Mouse (Mus musculus) midbrain, postnatal 0 days (tissue): ENCODE data around the gene Trip4. TPM values are rescaled to one million over a fixed set of nuclear protein-coding genes. Genes with fewer than 3 reads are reported as not detected.

ENCODE experiments used
- ATAC-seq: fragments of 200-750 bp; cut with Nextera tagmentation; 2 replicates; pipeline ENCODE4 v1.8.0; 2017; ENCODE audit warnings: moderate number of reproducible peaks, mild to moderate bottlenecking, moderate TSS enrichment, moderate library complexity; ENCODE audit not compliant: low FRiP score
- DNase-seq: peaks from one replicate; pipeline ENCODE4 v3.0.0-alpha.2; 2015; ENCODE audit warnings: low spot score
- H3K27ac ChIP-seq: fragments of 300-500 bp; sonication (generic); 2 replicates; pipeline ENCODE4 v1.5.1; 2014; ENCODE audit warnings: low read depth, mild to moderate bottlenecking, low read length, mixed read lengths
- H3K27me3 ChIP-seq: fragments of 300-500 bp; sonication (generic); 2 replicates; pipeline ENCODE4 v1.6.1; 2014; ENCODE audit warnings: low read length, control low read depth, mixed read lengths; ENCODE audit not compliant: insufficient read depth
- H3K36me3 ChIP-seq: fragments of 300-500 bp; sonication (generic); 2 replicates; pipeline ENCODE4 v1.6.1; 2014; ENCODE audit warnings: low read length, control low read depth, mixed read lengths; ENCODE audit not compliant: insufficient read depth
- H3K4me1 ChIP-seq: fragments of 300-500 bp; sonication (generic); 2 replicates; pipeline ENCODE4 v1.6.1; 2014; ENCODE audit warnings: mild to moderate bottlenecking, control low read depth, antibody characterized with exemption, low read length, mixed read lengths; ENCODE audit not compliant: insufficient read depth
- H3K4me2 ChIP-seq: fragments of 300-500 bp; sonication (generic); 2 replicates; pipeline ENCODE4 v1.6.1; 2014; ENCODE audit warnings: low read depth, mild to moderate bottlenecking, low read length, mixed read lengths; ENCODE audit not compliant: poor library complexity, severe bottlenecking
- H3K4me3 ChIP-seq: fragments of 300-500 bp; sonication (generic); 2 replicates; pipeline ENCODE4 v1.5.1; 2014; ENCODE audit warnings: low read depth, mild to moderate bottlenecking, low read length, moderate library complexity
- H3K9ac ChIP-seq: fragments of 300-500 bp; sonication (generic); replicated peaks from 2 replicates; pipeline ENCODE4 v1.6.1; 2014; ENCODE audit warnings: mild to moderate bottlenecking, low read length, moderate library complexity, mixed read lengths; ENCODE audit not compliant: poor library complexity, severe bottlenecking
- H3K9me3 ChIP-seq: fragments of 300-500 bp; sonication (generic); 2 replicates; pipeline ENCODE4 v1.6.1; 2016; ENCODE audit warnings: low read length, control low read depth
- CTCF ChIP-seq: IDR thresholded peaks from 2 replicates; pipeline ENCODE4 v1.5.1; 2016; ENCODE audit warnings: antibody characterized with exemption, mild to moderate bottlenecking
- WGBS: fragments of 180-500 bp; shearing (Covaris S2); extraction: QIAGEN DNeasy Blood & Tissue Kit; methylation state at CpG from one replicate; pipeline ENCODE4 v1.1.7; 2014; 5-methylcytosine and 5-hydroxymethylcytosine counted together
- polyA plus RNA-seq: library from polyadenylated mRNA; unstranded; fragments of >200 nt; fragmentation: Nextera tagmentation; extraction: Ambion mirVana; gene quantifications from 2 replicates; pipeline ENCODE4 v1.2.1, GENCODE M21; 2015
- total RNA-seq: library from RNA; depleted of rRNA; stranded (reverse); fragments of >200 nt; gene quantifications from 2 replicates; pipeline ENCODE4 v1.2.3, GENCODE M21; 2014

Trip4 gene
- total and polyA plus RNA-seq, 2 experiments from 2014 or later = 25.6 to 32.1 TPM

- no peak for TF ChIP-seq CTCF
- H3K4me1 ChIP-seq = peaks cover 15% of the 10 kb centered on the region
- no peaks in the 10 kb centered on the region for H3K27me3 ChIP-seq
- no peak for DNase-seq
- no peak for ATAC-seq
- H3K4me3 ChIP-seq = no peak overlapping the region
- no peak overlapping the region for H3K9ac ChIP-seq
- no peak overlapping the region for H3K4me2 ChIP-seq
- no peaks in the 10 kb centered on the region for H3K9me3 ChIP-seq
- 75% methylated on average over 2 of the region's 2 CpGs for WGBS
- no peak overlapping the region for H3K27ac ChIP-seq
- H3K36me3 ChIP-seq = no peaks in the 10 kb centered on the region
Measured at GRCm38 (mm10) chr9:65820301-65820700, 88.3 kb downstream of the Trip4 start.

GRCm38 (mm10) chr9:65818402-65818801 lies 90.2 kb downstream of the Trip4 start:
- H3K4me2 ChIP-seq = no peak overlapping the region
- 25% methylated on average over 2 of the region's 2 CpGs for WGBS
- peaks cover 6% of the 10 kb centered on the region; the same call in 1 of the 2 replicates for H3K4me1 ChIP-seq
- ATAC-seq = no peak
- no peaks in the 10 kb centered on the region for H3K9me3 ChIP-seq
- H3K4me3 ChIP-seq = no peak overlapping the region
- TF ChIP-seq CTCF = no peak
- H3K27me3 ChIP-seq = no peaks in the 10 kb centered on the region
- H3K36me3 ChIP-seq = no peaks in the 10 kb centered on the region
- no peak overlapping the region for H3K9ac ChIP-seq
- DNase-seq = no peak
- H3K27ac ChIP-seq = peak overlapping the region; percentile 43; the same call in 1 of the 2 replicates

- ATAC-seq (no peak), DNase-seq (no peak)
- Histone ChIP-seq H3K9ac (no peak overlapping the region), H3K4me1 (no peaks in the 10 kb centered on the region), H3K36me3 (no peaks in the 10 kb centered on the region), H3K4me2 (no peak overlapping the region), H3K9me3 (no peaks in the 10 kb centered on the region), H3K27me3 (no peaks in the 10 kb centered on the region), H3K27ac (no peak overlapping the region), H3K4me3 (no peak overlapping the region)
- no peak for TF ChIP-seq CTCF
- 72% methylated on average over 2 of the region's 2 CpGs for WGBS
Measured at GRCm38 (mm10) chr9:65812841-65813240, 95.8 kb downstream of the Trip4 start.

GRCm38 (mm10) chr9:65811784-65812183 lies 96.8 kb downstream of the Trip4 start:
- no peak overlapping the region for H3K9ac ChIP-seq
- H3K4me3 ChIP-seq = no peak overlapping the region
- no peaks in the 10 kb centered on the region for H3K27me3 ChIP-seq
- DNase-seq (no peak), ATAC-seq (no peak)
- H3K27ac ChIP-seq = no peak overlapping the region
- H3K4me2 ChIP-seq = no peak overlapping the region
- no peaks in the 10 kb centered on the region for H3K9me3 ChIP-seq
- TF ChIP-seq CTCF = no peak
- whole genome bisulfite sequencing = 90% methylated on average over 1 of the region's 1 CpGs
- no peaks in the 10 kb centered on the region for H3K4me1 ChIP-seq
- H3K36me3 ChIP-seq = no peaks in the 10 kb centered on the region

- Histone ChIP-seq H3K36me3 (no peaks in the 10 kb centered on the region), H3K4me2 (no peak overlapping the region), H3K9ac (no peak overlapping the region), H3K27me3 (no peaks in the 10 kb centered on the region), H3K4me3 (no peak overlapping the region), H3K9me3 (no peaks in the 10 kb centered on the region), H3K27ac (no peak overlapping the region), H3K4me1 (no peaks in the 10 kb centered on the region)
- 65% methylated on average over 1 of the region's 1 CpGs for WGBS
- no peak for TF ChIP-seq CTCF
- no peak for DNase-seq
- no peak for ATAC-seq
Measured at GRCm38 (mm10) chr9:65807818-65808217, 100.8 kb downstream of the Trip4 start.

GRCm38 (mm10) chr9:65807251-65807650 lies 101.3 kb downstream of the Trip4 start:
- DNase-seq (peak; percentile 67), ATAC-seq (no peak)
- 36% methylated on average over 5 of the region's 5 CpGs for WGBS
- no peak for TF ChIP-seq CTCF
- no peaks in the 10 kb centered on the region for H3K27me3 ChIP-seq
- H3K4me3 ChIP-seq = no peak overlapping the region
- no peak overlapping the region for H3K27ac ChIP-seq
- H3K36me3 ChIP-seq = no peaks in the 10 kb centered on the region
- H3K4me2 ChIP-seq = no peak overlapping the region
- H3K9ac ChIP-seq = no peak overlapping the region
- H3K9me3 ChIP-seq = no peaks in the 10 kb centered on the region
- H3K4me1 ChIP-seq = no peaks in the 10 kb centered on the region
